Mouse (Mus musculus): ENCODE measurements around the gene Scd4. TPM values are rescaled to one million over a fixed set of nuclear protein-coding genes. Genes with fewer than 3 reads are reported as not detected.
A peak's percentile ranks its signal among the peaks of the same experiment; 100 is the strongest.

Gene Scd4
- polyA plus RNA-seq, 1 experiment from 2014 or later = 0.11 TPM

DNA sequence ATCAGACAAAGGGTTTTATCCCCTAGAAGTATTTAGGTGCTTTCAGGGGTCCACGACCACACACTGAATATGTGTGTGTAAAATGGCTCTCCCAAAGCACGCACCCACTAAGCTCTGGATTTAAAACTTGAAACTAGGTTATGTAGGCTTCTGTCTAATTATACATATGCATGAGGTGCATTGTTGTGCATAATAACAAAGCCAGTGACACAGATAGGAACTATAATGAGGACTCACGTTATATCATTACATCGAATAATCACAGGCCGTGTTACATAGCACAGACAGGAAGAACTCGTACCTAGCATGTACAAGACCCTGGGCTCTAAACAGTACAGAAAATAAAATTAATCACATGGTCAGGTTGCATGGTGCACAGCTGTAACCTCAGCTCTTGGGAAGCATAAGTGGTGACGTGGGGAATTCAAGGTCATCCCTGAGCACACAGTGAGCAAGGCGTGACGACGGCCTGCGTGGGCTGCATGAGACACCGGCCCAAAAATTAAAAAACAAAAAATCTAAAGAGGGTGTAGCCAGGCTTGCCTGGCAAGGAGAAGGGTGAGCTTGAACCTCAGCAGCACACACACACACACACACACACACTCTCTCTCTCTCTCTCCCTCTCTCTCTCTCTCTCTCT, 49.9 kb downstream of the Scd4 start:
- Histone ChIP-seq H3K36me3 (ENCODE audit: control insufficient read depth, insufficient read depth, low read length) (no peaks in the 10 kb centered on the region), H3K9me3 (replicated peaks; ENCODE audit: control insufficient read depth, low read length) (no peaks in the 10 kb centered on the region), H3K27me3 (ENCODE audit: control insufficient read depth, insufficient read depth, low read length) (no peaks in the 10 kb centered on the region), H3K9ac (ENCODE audit: low read depth, low read length) (no peak overlapping the region), H3K4me1 (ENCODE audit: control insufficient read depth, insufficient read depth, low read length) (peaks cover 6% of the 10 kb centered on the region), H3K4me2 (no peak overlapping the region), H3K27ac (ENCODE audit: low read depth, low read length) (no peak overlapping the region), H3K4me3 (ENCODE audit: low read depth, low read length) (no peak overlapping the region)
- ATAC-seq (replicated peaks; ENCODE audit: insufficient number of reproducible peaks, low FRiP score, low TSS enrichment) = no peak
- 81% methylated on average over 12 of the region's 12 CpGs for WGBS (ENCODE audit: insufficient replicate concordance)

DNA sequence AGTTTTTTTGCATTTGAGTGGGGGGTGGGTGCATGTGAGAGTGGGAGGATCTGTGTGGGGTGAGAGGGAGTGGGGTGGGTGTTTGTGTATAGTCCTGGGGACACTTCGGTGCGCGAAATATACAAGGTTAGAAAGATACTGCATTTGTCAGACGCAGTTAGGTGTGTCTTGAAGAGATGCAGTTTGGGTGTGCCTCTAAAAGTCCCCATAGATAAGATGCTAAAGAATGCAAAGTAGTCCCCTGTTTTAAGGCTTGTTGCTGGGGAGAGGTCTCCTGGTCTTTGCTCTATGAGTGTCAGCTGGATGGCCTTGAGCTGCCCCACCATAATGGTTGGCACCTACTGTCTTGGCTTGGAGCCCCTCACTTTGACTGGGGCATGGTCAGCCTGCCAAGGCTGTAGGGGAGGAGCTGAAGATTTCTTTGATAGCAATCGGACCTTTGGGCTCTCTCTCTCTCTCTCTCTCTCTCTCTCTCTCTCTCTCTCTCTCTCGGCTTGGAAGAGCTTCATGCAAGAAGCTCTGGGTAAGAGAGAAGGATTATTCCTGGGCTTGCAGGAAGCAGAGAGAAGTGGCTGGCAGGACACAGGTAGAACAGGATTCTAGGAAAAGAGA, 53.1 kb downstream of the Scd4 start:
- WGBS (ENCODE audit: insufficient replicate concordance) = 53% methylated on average over 6 of the region's 6 CpGs
- Histone ChIP-seq H3K9me3 (replicated peaks; ENCODE audit: control insufficient read depth, low read length) (no peaks in the 10 kb centered on the region), H3K27me3 (ENCODE audit: control insufficient read depth, insufficient read depth, low read length) (no peaks in the 10 kb centered on the region), H3K4me1 (ENCODE audit: control insufficient read depth, insufficient read depth, low read length) (peaks cover 9% of the 10 kb centered on the region), H3K36me3 (ENCODE audit: control insufficient read depth, insufficient read depth, low read length) (no peaks in the 10 kb centered on the region), H3K27ac (ENCODE audit: low read depth, low read length) (no peak overlapping the region), H3K4me3 (ENCODE audit: low read depth, low read length) (no peak overlapping the region), H3K9ac (ENCODE audit: low read depth, low read length) (no peak overlapping the region), H3K4me2 (no peak overlapping the region)
- no peak for ATAC-seq (replicated peaks; ENCODE audit: insufficient number of reproducible peaks, low FRiP score, low TSS enrichment)

DNA sequence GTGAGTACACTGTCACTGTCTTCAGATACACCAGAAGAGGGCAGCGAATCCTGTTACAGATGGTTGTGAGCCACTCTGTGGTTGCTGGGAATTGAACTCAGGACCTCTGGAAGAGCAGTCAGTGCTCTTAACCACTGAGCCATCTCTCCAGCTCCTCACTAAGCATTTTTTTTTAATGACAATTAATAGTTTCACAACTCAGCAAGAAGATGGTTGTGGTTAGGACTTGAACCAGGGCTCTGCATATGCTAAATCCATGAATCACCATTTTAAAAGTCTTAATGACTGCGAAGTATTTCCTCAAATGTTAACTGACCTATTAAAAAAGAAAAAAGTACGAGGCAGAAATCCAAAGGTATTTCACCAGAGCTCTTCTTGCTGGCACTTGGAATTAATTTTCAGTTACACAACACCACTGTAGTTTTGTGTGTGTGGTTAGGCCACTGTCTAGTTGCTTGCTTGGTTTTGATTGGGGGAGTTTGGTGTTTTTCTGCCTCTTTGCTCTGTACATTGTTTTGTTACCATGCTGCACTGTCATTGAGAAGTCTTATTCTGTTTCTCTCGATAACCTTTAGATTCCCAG, 54.3 kb downstream of the Scd4 start:
- no peak overlapping the region for H3K4me3 ChIP-seq (ENCODE audit: low read depth, low read length)
- no peak overlapping the region for H3K9ac ChIP-seq (ENCODE audit: low read depth, low read length)
- H3K4me2 ChIP-seq = no peak overlapping the region
- peaks cover 9% of the 10 kb centered on the region for H3K4me1 ChIP-seq (ENCODE audit: control insufficient read depth, insufficient read depth, low read length)
- 87% methylated on average over 4 of the region's 4 CpGs for WGBS (ENCODE audit: insufficient replicate concordance)
- no peak for ATAC-seq (replicated peaks; ENCODE audit: insufficient number of reproducible peaks, low FRiP score, low TSS enrichment)
- no peaks in the 10 kb centered on the region for H3K36me3 ChIP-seq (ENCODE audit: control insufficient read depth, insufficient read depth, low read length)
- H3K9me3 ChIP-seq (replicated peaks; ENCODE audit: control insufficient read depth, low read length) = no peaks in the 10 kb centered on the region
- H3K27me3 ChIP-seq (ENCODE audit: control insufficient read depth, insufficient read depth, low read length) = no peaks in the 10 kb centered on the region
- H3K27ac ChIP-seq (ENCODE audit: low read depth, low read length) = no peak overlapping the region

DNA sequence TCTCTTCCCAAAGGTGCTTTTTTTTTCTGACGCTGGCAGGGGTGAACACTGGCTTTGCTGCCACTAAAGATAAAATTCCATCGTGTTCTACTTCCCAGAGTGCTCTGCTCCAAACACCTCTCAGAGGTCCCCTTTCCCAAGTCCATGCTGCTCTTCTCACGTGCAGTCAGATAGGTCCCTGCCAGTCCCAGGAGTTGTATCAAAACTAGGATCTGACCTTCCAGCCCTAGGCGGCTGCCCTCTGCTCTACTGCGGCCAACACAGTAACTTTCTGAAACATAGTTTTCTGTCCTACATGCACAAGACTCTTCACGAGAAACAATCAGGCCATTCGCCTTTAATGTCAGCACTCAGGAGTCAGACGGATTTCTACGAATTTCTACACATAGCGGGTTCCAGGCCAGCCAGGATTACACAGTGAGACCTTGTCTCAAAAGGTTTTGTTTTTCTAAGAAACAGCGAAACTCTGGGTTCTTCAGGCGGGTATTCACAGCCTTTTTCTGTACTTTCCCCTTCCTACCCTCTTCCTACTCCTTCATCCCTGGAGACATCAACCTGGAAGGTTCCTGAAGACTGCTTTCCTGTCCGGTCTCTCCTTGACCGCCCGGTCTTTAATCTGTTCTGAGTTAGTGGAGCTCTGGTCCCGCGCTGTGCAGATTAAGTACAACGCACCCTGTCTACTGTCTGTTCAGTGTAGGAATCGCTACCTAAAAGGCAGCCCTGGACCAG, 55.0 kb downstream of the Scd4 start:
- Histone ChIP-seq H3K36me3 (ENCODE audit: control insufficient read depth, insufficient read depth, low read length) (no peaks in the 10 kb centered on the region), H3K9ac (ENCODE audit: low read depth, low read length) (peak overlapping the region; percentile 73), H3K27ac (ENCODE audit: low read depth, low read length) (peak overlapping the region; percentile 89), H3K4me1 (ENCODE audit: control insufficient read depth, insufficient read depth, low read length) (peaks cover 9% of the 10 kb centered on the region), H3K4me3 (ENCODE audit: low read depth, low read length) (peak overlapping the region; percentile 50), H3K4me2 (peak overlapping the region; percentile 86), H3K27me3 (ENCODE audit: control insufficient read depth, insufficient read depth, low read length) (no peaks in the 10 kb centered on the region), H3K9me3 (replicated peaks; ENCODE audit: control insufficient read depth, low read length) (no peaks in the 10 kb centered on the region)
- ATAC-seq (replicated peaks; ENCODE audit: insufficient number of reproducible peaks, low FRiP score, low TSS enrichment) = peak; percentile 64; the same call in 1 of the 2 replicates
- 17% methylated on average over 19 of the region's 19 CpGs for WGBS (ENCODE audit: insufficient replicate concordance)

DNA sequence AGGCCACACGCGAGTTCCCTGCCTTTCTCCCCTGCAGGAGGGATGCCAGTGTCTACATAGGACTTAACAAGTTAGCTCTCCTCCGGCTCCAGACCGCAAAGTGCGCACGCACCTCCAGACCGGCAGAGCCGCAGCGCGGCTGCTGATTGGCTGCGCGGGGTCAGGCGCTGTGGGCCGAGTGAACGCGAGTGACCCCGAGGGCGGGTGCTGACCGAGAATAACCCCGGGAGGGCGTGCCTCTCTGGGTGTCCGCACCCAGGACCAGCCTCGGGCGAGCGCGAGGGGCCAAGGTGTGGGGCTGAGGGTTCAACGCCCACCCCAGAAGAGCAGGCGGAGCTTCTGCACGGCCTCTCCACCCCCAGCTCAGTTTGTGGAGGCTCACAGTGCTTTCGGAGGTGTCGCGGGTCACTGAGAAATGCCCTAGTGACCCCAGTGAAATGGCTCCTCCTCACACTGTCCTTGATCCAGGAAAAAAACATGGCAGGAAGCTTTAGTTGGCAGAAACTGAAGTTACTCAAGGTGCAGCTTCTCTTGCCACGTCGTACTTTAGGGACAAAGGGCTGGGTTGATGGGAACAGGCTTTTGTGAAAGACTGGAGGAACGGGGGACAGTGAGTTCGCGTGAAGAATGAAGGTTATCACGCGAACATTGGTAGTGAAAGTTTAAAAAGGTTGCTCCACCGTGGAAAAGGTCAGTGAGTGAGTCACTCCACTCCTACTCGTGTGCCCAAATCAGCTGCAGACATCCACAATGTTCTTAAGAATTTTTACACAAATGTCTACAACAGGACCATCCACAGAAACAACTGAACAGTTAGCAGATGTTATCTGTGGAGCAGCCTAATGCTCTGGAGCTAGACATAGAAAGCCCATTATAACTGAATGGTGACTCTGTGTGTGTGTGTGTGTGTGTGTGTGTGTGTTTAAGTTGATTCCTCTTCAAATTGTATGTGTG, 55.9 kb downstream of the Scd4 start:
- H3K9me3 ChIP-seq (replicated peaks; ENCODE audit: control insufficient read depth, low read length) = no peaks in the 10 kb centered on the region
- H3K4me1 ChIP-seq (ENCODE audit: control insufficient read depth, insufficient read depth, low read length) = peaks cover 9% of the 10 kb centered on the region
- peak overlapping the region; percentile 73 for H3K9ac ChIP-seq (ENCODE audit: low read depth, low read length)
- no peaks in the 10 kb centered on the region for H3K27me3 ChIP-seq (ENCODE audit: control insufficient read depth, insufficient read depth, low read length)
- H3K36me3 ChIP-seq (ENCODE audit: control insufficient read depth, insufficient read depth, low read length) = no peaks in the 10 kb centered on the region
- H3K27ac ChIP-seq (ENCODE audit: low read depth, low read length) = peak overlapping the region; percentile 89
- H3K4me3 ChIP-seq (ENCODE audit: low read depth, low read length) = peak overlapping the region; percentile 50
- WGBS (ENCODE audit: insufficient replicate concordance) = 5% methylated on average over 41 of the region's 41 CpGs
- peak overlapping the region; percentile 86 for H3K4me2 ChIP-seq
- peak; percentile 98 for ATAC-seq (replicated peaks; ENCODE audit: insufficient number of reproducible peaks, low FRiP score, low TSS enrichment)

DNA sequence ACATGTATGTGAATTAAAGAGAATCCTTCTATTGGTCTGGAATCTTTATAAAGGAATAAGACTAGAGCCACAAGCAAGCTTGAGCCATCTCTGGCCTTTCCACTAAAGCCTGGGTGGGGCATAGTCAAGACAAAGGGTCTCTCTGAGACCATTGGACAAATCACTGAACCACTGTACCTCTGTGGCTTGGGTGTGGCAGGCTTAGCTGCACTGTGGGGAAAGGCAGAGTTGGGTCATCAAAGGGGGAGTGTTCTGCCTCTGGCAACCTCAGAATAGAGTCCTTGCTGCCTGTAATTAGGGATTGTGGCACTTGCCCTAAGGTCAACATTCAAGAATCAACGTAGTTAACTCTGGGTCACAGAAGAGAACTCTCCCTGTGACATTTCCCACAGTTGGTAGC, 56.6 kb downstream of the Scd4 start:
- Histone ChIP-seq H3K27me3 (ENCODE audit: control insufficient read depth, insufficient read depth, low read length) (no peaks in the 10 kb centered on the region), H3K9ac (ENCODE audit: low read depth, low read length) (no peak overlapping the region), H3K4me2 (no peak overlapping the region), H3K9me3 (replicated peaks; ENCODE audit: control insufficient read depth, low read length) (no peaks in the 10 kb centered on the region), H3K36me3 (ENCODE audit: control insufficient read depth, insufficient read depth, low read length) (no peaks in the 10 kb centered on the region), H3K4me3 (ENCODE audit: low read depth, low read length) (no peak overlapping the region), H3K27ac (ENCODE audit: low read depth, low read length) (no peak overlapping the region), H3K4me1 (ENCODE audit: control insufficient read depth, insufficient read depth, low read length) (peaks cover 9% of the 10 kb centered on the region)
- 40% methylated on average over 1 of the region's 1 CpGs for WGBS (ENCODE audit: insufficient replicate concordance)
- no peak for ATAC-seq (replicated peaks; ENCODE audit: insufficient number of reproducible peaks, low FRiP score, low TSS enrichment)

DNA sequence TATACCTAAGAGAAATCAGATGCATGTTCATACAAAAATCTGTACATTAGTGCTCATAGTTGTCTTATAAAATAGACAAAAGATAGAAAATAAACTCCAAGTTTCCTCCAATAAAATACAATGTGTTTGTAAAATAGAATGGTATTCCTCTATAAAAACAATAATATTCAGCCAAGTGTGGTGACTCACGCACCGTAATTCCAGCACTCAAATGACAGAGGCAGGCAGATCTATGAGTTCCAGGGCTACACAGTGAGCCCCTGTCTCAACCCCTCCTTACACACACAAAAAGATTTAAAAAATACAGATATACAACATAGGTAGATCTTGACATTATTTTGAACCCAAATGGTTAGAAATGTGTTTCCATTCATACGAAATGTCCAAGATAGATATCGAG, 59.0 kb downstream of the Scd4 start:
- ATAC-seq (replicated peaks; ENCODE audit: insufficient number of reproducible peaks, low FRiP score, low TSS enrichment) = no peak
- no peaks in the 10 kb centered on the region for H3K27me3 ChIP-seq (ENCODE audit: control insufficient read depth, insufficient read depth, low read length)
- peaks cover 9% of the 10 kb centered on the region for H3K4me1 ChIP-seq (ENCODE audit: control insufficient read depth, insufficient read depth, low read length)
- H3K9ac ChIP-seq (ENCODE audit: low read depth, low read length) = no peak overlapping the region
- no peak overlapping the region for H3K4me3 ChIP-seq (ENCODE audit: low read depth, low read length)
- no peak overlapping the region for H3K4me2 ChIP-seq
- WGBS (ENCODE audit: insufficient replicate concordance) = 92% methylated on average over 4 of the region's 4 CpGs
- no peaks in the 10 kb centered on the region for H3K9me3 ChIP-seq (replicated peaks; ENCODE audit: control insufficient read depth, low read length)
- H3K36me3 ChIP-seq (ENCODE audit: control insufficient read depth, insufficient read depth, low read length) = no peaks in the 10 kb centered on the region
- no peak overlapping the region for H3K27ac ChIP-seq (ENCODE audit: low read depth, low read length)

Measured in heart, embryonic 11.5 days (tissue).